Mouse (Mus musculus): ENCODE data around the gene Rims1.

- TF ChIP-seq CTCF (IDR thresholded peaks at IDR 0.05) (no peak), POLR2A (IDR thresholded peaks at IDR 0.05; ENCODE audit: insufficient read depth, low read depth, low read length) (no peak), EP300 (IDR thresholded peaks at IDR 0.05; ENCODE audit: insufficient read depth, low read depth, low read length) (no peak)
These were observed 149.8 kb downstream of the Rims1 start for GRCm38 (mm10) chr1:22655983-22656382.
